13 mouse cellular contexts compared by ENCODE assay signal in genomic region chr6:111584851-111585250, GRCm38 (mm10).
DNase-seq lines count a peak whose midpoint lies in the region; ATAC-seq lines count a peak whose summit lies in the region.
"Had no signal": no experiment of that assay in that cellular context is flagged by ENCODE, and none has a peak within 500 bp of the region (broad histone marks: within the 10 kb centered on the region; RNA-seq: fewer than 3 reads in every experiment).

No protein-coding gene starts in this region.

- peak; percentile 93 for DNase-seq in heart, adult 11 months
- DNase-seq in urinary bladder, postnatal 25 days (ENCODE audit: low spot score), result peak; percentile 23
- DNase-seq in urinary bladder, postnatal 10 days (ENCODE audit: low spot score), result no peak
- DNase-seq in urinary bladder, postnatal 4 days (ENCODE audit: low spot score in 2 of 2), result peak; percentile 57 to 60
- DNase-seq in left cerebral cortex, adult 9 months (ENCODE audit: low spot score in 2 of 2), result no peak
- no peak for DNase-seq in right cerebral cortex, postnatal 10 days (ENCODE audit: low spot score in 2 of 2)
- DNase-seq: cerebellum, postnatal 36 days; right cerebral cortex, postnatal 14 days had no signal

- no peak for ATAC-seq in heart, embryonic 12.5 days (ENCODE audit: insufficient number of reproducible peaks, low FRiP score)
- ATAC-seq in lung, embryonic 15.5 days (ENCODE audit: borderline replicate concordance, extremely low read depth, low FRiP score, low TSS enrichment), result peak; percentile 96
- ATAC-seq: hindbrain, postnatal 0 days had no signal

- no peak overlapping the region for H3K27ac ChIP-seq in heart, embryonic 12.5 days (ENCODE audit: poor library complexity, severe bottlenecking)
- 0 out of 2 replicates have a peak overlapping the region, but pooled peaks have one; percentile 55 for H3K27ac ChIP-seq in lung, embryonic 15.5 days
- H3K27ac ChIP-seq: hindbrain, postnatal 0 days; layer of hippocampus, adult 2 months; limb, embryonic 13.5 days had no signal

- WGBS in heart, embryonic 12.5 days, result 57% methylated on average over 2 of the region's 2 CpGs
- 37% methylated on average over 2 of the region's 2 CpGs for WGBS in lung, embryonic 15.5 days

- no peaks in the 10 kb centered on the region for H3K4me1 ChIP-seq in heart, embryonic 12.5 days (replicated peaks)
- H3K4me1 ChIP-seq in lung, embryonic 15.5 days, result no peaks in the 10 kb centered on the region
- H3K4me1 ChIP-seq: limb, embryonic 13.5 days had no signal

- H3K9ac ChIP-seq in heart, embryonic 12.5 days, result no peak overlapping the region
- no peak overlapping the region for H3K9ac ChIP-seq in lung, embryonic 15.5 days
- H3K9ac ChIP-seq: limb, embryonic 13.5 days had no signal

- H3K9me3 ChIP-seq in heart, embryonic 12.5 days (replicated peaks), result no peaks in the 10 kb centered on the region
- no peaks in the 10 kb centered on the region for H3K9me3 ChIP-seq in lung, embryonic 15.5 days
- H3K9me3 ChIP-seq: limb, embryonic 13.5 days had no signal

- H3K4me2 ChIP-seq in heart, embryonic 12.5 days, result no peak overlapping the region
- H3K4me2 ChIP-seq in lung, embryonic 15.5 days, result no peak overlapping the region
- H3K4me2 ChIP-seq: limb, embryonic 13.5 days had no signal

- H3K36me3 ChIP-seq in heart, embryonic 12.5 days, result no peaks in the 10 kb centered on the region
- no peaks in the 10 kb centered on the region for H3K36me3 ChIP-seq in lung, embryonic 15.5 days
- H3K36me3 ChIP-seq: limb, embryonic 13.5 days had no signal

- H3K4me3 ChIP-seq in heart, embryonic 12.5 days, result no peak overlapping the region
- no peak overlapping the region for H3K4me3 ChIP-seq in lung, embryonic 15.5 days
- H3K4me3 ChIP-seq: layer of hippocampus, adult 2 months; limb, embryonic 13.5 days had no signal

- H3K27me3 ChIP-seq in heart, embryonic 12.5 days (replicated peaks), result no peaks in the 10 kb centered on the region
- H3K27me3 ChIP-seq in lung, embryonic 15.5 days, result no peaks in the 10 kb centered on the region
- H3K27me3 ChIP-seq: limb, embryonic 13.5 days had no signal

Comparison
In these comparisons a context has a peak if more than half of its experiments do, and no peak if none do; other contexts are left out.
1. DNase-seq: peak in heart, adult 11 months (single experiment), urinary bladder, postnatal 25 days (single experiment) and urinary bladder, postnatal 4 days (2 of 2); none in urinary bladder, postnatal 10 days (single experiment), left cerebral cortex, adult 9 months (0 of 2) and right cerebral cortex, postnatal 10 days (0 of 2).